Mouse (Mus musculus): Measurements from ENCODE around the gene AL731706.1. TPM values are rescaled to one million over a fixed set of nuclear protein-coding genes. Genes with fewer than 3 reads are reported as not detected.

Gene AL731706.1
- 18.9 TPM for polyA plus RNA-seq (2015; fragmentation: Illumina TruSeq; extraction: RNeasy Lipid Tissue Mini Kit (QIAGEN cat#74804); ENCODE audit: insufficient read depth, low replicate concordance)

GRCm38 (mm10) chr2:136891068-136891950 lies at the start of gene AL731706.1, which contains the start of the genes Slx4ip and Mkks:
TSS of gene AL731706.1 (minus strand) at chr2:136891389.
TSS of gene Slx4ip (plus strand) at chr2:136891218.
TSS of gene Mkks (minus strand) at chr2:136891389.

GRCm38 (mm10) chr2:136885579-136885978 lies 5.6 kb downstream of the AL731706.1 start, which contains the start of gene AL731706.2:
TSS of gene AL731706.2 (minus strand) at chr2:136885679.

Other genes with a start within 250 kb of the AL731706.1 start
- gene Snap25, start 177.9 kb downstream of the AL731706.1 start, polyA plus RNA-seq (2015; fragmentation: Illumina TruSeq; extraction: RNeasy Lipid Tissue Mini Kit (QIAGEN cat#74804); ENCODE audit: insufficient read depth, low replicate concordance) = 0.14 TPM
- not detected for gene AL731706.2, start 5.7 kb downstream of the AL731706.1 start, polyA plus RNA-seq (2015; fragmentation: Illumina TruSeq; extraction: RNeasy Lipid Tissue Mini Kit (QIAGEN cat#74804); ENCODE audit: insufficient read depth, low replicate concordance)
- 11.6 TPM for gene Slx4ip, start 171 bp downstream of the AL731706.1 start, polyA plus RNA-seq (2015; fragmentation: Illumina TruSeq; extraction: RNeasy Lipid Tissue Mini Kit (QIAGEN cat#74804); ENCODE audit: insufficient read depth, low replicate concordance)
- gene Mkks, start within 50 bp of the AL731706.1 start, polyA plus RNA-seq (2015; fragmentation: Illumina TruSeq; extraction: RNeasy Lipid Tissue Mini Kit (QIAGEN cat#74804); ENCODE audit: insufficient read depth, low replicate concordance) = 18.4 TPM
- 15.4 TPM for gene Jag1, start 225.3 kb upstream of the AL731706.1 start, polyA plus RNA-seq (2015; fragmentation: Illumina TruSeq; extraction: RNeasy Lipid Tissue Mini Kit (QIAGEN cat#74804); ENCODE audit: insufficient read depth, low replicate concordance)

Measured in spleen, adult 10 weeks (tissue).